Mouse (Mus musculus) heart, adult 2 months (tissue): ENCODE data around the gene Gsk3a.

Source experiments
- CTCF ChIP-seq: fragments of 200-600 bp; IDR thresholded peaks from 2 replicates; pipeline ENCODE4 v1.8.1; 2022; ENCODE audit warnings: antibody characterized with exemption, mild to moderate bottlenecking, moderate library complexity
- POLR2A ChIP-seq: fragments of 200-500 bp; IDR thresholded peaks from 2 replicates; pipeline ENCODE4 v1.6.1; 2011; ENCODE audit warnings: mild to moderate bottlenecking, low read depth, low read length, control low read depth; ENCODE audit not compliant: insufficient read depth

GRCm38 (mm10) chr7:25249314-25250140 is 11.9 kb upstream of the Gsk3a start:
- TF ChIP-seq CTCF (no peak), POLR2A (0 out of 2 replicates have a peak, but pooled peaks have one; percentile 29)
